Mouse (Mus musculus) MEL (cell line): Measurements from ENCODE around the gene Arhgap21. TPM values are rescaled to one million over a fixed set of nuclear protein-coding genes. Genes with fewer than 3 reads are reported as not detected.

Experiments used
- DNase-seq: peaks from one replicate; pipeline ENCODE4 v3.0.0; 2011; ENCODE audit warnings: low read depth, low spot score
- H3K27ac ChIP-seq: 2 replicates; pipeline ENCODE4 v1.5.1; 2012; ENCODE audit warnings: low read depth, mild to moderate bottlenecking, control low read depth, low read length, moderate library complexity; ENCODE audit not compliant: control insufficient read depth
- H3K27me3 ChIP-seq, 2 experiments: fragments of 150-350 bp in 1 of 2; sonication (generic) in 1 of 2; 2 replicates each; pipeline ENCODE4 v1.6.1; 2012; ENCODE audit warnings: low read length in 2 of 2, mild to moderate bottlenecking in 2 of 2, improper control_type of control experiment in 1 of 2, moderate library complexity in 1 of 2; ENCODE audit not compliant: insufficient read depth in 2 of 2, control insufficient read depth in 1 of 2
- H3K36me3 ChIP-seq, 2 experiments: 2 replicates each; pipeline ENCODE4 v1.6.1; 2012 to 2014; ENCODE audit warnings: low read length in 2 of 2, improper control_type of control experiment in 1 of 2, inconsistent platforms in 1 of 2, mild to moderate bottlenecking in 1 of 2; ENCODE audit not compliant: insufficient read depth in 2 of 2, control insufficient read depth in 1 of 2
- H3K4me1 ChIP-seq, 2 experiments: fragments of 150-350 bp in 1 of 2; sonication (generic) in 1 of 2; 2 replicates each; pipeline ENCODE4 v1.6.1; 2012; ENCODE audit warnings: low read length in 2 of 2, improper control_type of control experiment in 1 of 2, mild to moderate bottlenecking in 1 of 2; ENCODE audit not compliant: insufficient read depth in 2 of 2, control insufficient read depth in 1 of 2
- H3K4me3 ChIP-seq, 2 experiments: fragments of 150-350 bp in 1 of 2; sonication (generic) in 1 of 2; 2 replicates each; pipeline ENCODE4 v1.5.1; 2012; ENCODE audit warnings: low read depth in 2 of 2, low read length in 2 of 2, mild to moderate bottlenecking in 2 of 2, moderate library complexity in 2 of 2, control low read depth in 1 of 2, improper control_type of control experiment in 1 of 2; ENCODE audit not compliant: control insufficient read depth in 1 of 2, insufficient read depth in 1 of 2
- H3K79me2 ChIP-seq: 2 replicates; pipeline ENCODE4 v1.6.1; 2012; ENCODE audit warnings: mild to moderate bottlenecking, low read length, moderate library complexity; ENCODE audit not compliant: control insufficient read depth, poor library complexity, insufficient read depth
- H3K9ac ChIP-seq: 2 replicates; pipeline ENCODE4 v1.6.1; 2012; ENCODE audit warnings: low read depth, mild to moderate bottlenecking, control low read depth, low read length, moderate library complexity; ENCODE audit not compliant: control insufficient read depth, poor library complexity, severe bottlenecking
- H3K9me3 ChIP-seq: fragments of 150-350 bp; sonication (generic); replicated peaks from 2 replicates; pipeline ENCODE4 v1.6.1; 2012; ENCODE audit warnings: mild to moderate bottlenecking, low read length, improper control_type of control experiment, moderate library complexity; ENCODE audit not compliant: insufficient read depth
- BHLHE40 ChIP-seq: IDR thresholded peaks from 2 replicates; pipeline ENCODE4 v1.6.1; 2012; ENCODE audit warnings: low read depth, mild to moderate bottlenecking, inconsistent platforms, low read length, improper control_type of control experiment, borderline replicate concordance
- ETS1 ChIP-seq: IDR thresholded peaks from 2 replicates; pipeline ENCODE4 v1.6.1; 2012; ENCODE audit warnings: low read depth, mild to moderate bottlenecking, inconsistent platforms, low read length, improper control_type of control experiment, moderate library complexity
- GABPA ChIP-seq: IDR thresholded peaks from 2 replicates; pipeline ENCODE4 v1.6.1; 2012; ENCODE audit warnings: low read depth, mild to moderate bottlenecking, inconsistent platforms, low read length, improper control_type of control experiment, moderate library complexity
- GATA1 ChIP-seq: IDR thresholded peaks from 2 replicates; pipeline ENCODE4 v1.6.1; 2011; ENCODE audit warnings: low read depth, low read length, improper control_type of control experiment
- HCFC1 ChIP-seq: IDR thresholded peaks from 2 replicates; pipeline ENCODE4 v1.6.1; 2012; ENCODE audit warnings: low read depth, mild to moderate bottlenecking, inconsistent platforms, low read length, improper control_type of control experiment, moderate library complexity
- JUND ChIP-seq: IDR thresholded peaks from 2 replicates; pipeline ENCODE4 v1.6.1; 2011; ENCODE audit warnings: low read depth, mild to moderate bottlenecking, improper control_type of control experiment, low read length
- KAT2A ChIP-seq: conservative IDR thresholded peaks from 2 replicates; pipeline ENCODE4 v1.6.1; 2012; ENCODE audit warnings: low read depth, low read length, improper control_type of control experiment, inconsistent platforms
- MAFK ChIP-seq: IDR thresholded peaks from 2 replicates; pipeline ENCODE4 v1.6.1; 2011; ENCODE audit warnings: low read depth, mild to moderate bottlenecking, low read length, improper control_type of control experiment, borderline replicate concordance
- MAX ChIP-seq: IDR thresholded peaks from 2 replicates; pipeline ENCODE4 v1.6.1; 2011; ENCODE audit warnings: low read length, improper control_type of control experiment
- MXI1 ChIP-seq: IDR thresholded peaks from 2 replicates; pipeline ENCODE4 v1.6.1; 2011; ENCODE audit warnings: mild to moderate bottlenecking, low read depth, low read length, improper control_type of control experiment
- NRF1 ChIP-seq: IDR thresholded peaks from 2 replicates; pipeline ENCODE4 v1.6.1; 2014; ENCODE audit warnings: low read depth, mild to moderate bottlenecking, inconsistent platforms, low read length, improper control_type of control experiment, moderate library complexity; ENCODE audit not compliant: poor library complexity, insufficient read depth, severe bottlenecking
- POLR2AphosphoS2 ChIP-seq: IDR thresholded peaks from 2 replicates; pipeline ENCODE4 v1.6.1; 2011; ENCODE audit warnings: low read length, improper control_type of control experiment
- POLR2AphosphoS5 ChIP-seq: IDR thresholded peaks from 2 replicates; pipeline ENCODE4 v1.6.1; 2012; ENCODE audit warnings: low read depth, borderline replicate concordance, mild to moderate bottlenecking, inconsistent platforms, low read length, moderate library complexity, mixed read lengths
- RAD21 ChIP-seq: IDR thresholded peaks from 2 replicates; pipeline ENCODE4 v1.6.1; 2011; ENCODE audit warnings: mild to moderate bottlenecking, low read depth, low read length, improper control_type of control experiment
- RCOR1 ChIP-seq: IDR thresholded peaks from 2 replicates; pipeline ENCODE4 v1.6.1; 2012; ENCODE audit warnings: low read depth, mild to moderate bottlenecking, inconsistent platforms, low read length, improper control_type of control experiment
- SIN3A ChIP-seq: IDR thresholded peaks from 2 replicates; pipeline ENCODE4 v1.6.1; 2012; ENCODE audit warnings: low read length, improper control_type of control experiment, inconsistent platforms
- SMC3 ChIP-seq: IDR thresholded peaks from 2 replicates; pipeline ENCODE4 v1.6.1; 2011; ENCODE audit warnings: low read depth, low read length, improper control_type of control experiment
- TAL1 ChIP-seq: IDR thresholded peaks from 2 replicates; pipeline ENCODE4 v1.6.1; 2012; ENCODE audit warnings: mild to moderate bottlenecking, inconsistent platforms, low read length, moderate library complexity, mixed read lengths
- UBTF ChIP-seq: IDR thresholded peaks from 2 replicates; pipeline ENCODE4 v1.6.1; 2012; ENCODE audit warnings: low read depth, mild to moderate bottlenecking, inconsistent platforms, low read length, improper control_type of control experiment, moderate library complexity, borderline replicate concordance; ENCODE audit not compliant: insufficient read depth
- USF2 ChIP-seq, 2 experiments: IDR thresholded peaks; 2 replicates each; pipeline ENCODE4 v1.6.1; 2011 to 2012; ENCODE audit warnings: improper control_type of control experiment in 2 of 2, low read length in 2 of 2, borderline replicate concordance in 1 of 2, inconsistent platforms in 1 of 2, low read depth in 1 of 2, mild to moderate bottlenecking in 1 of 2; ENCODE audit not compliant: insufficient read depth in 1 of 2
- ZKSCAN1 ChIP-seq: IDR thresholded peaks from 2 replicates; pipeline ENCODE4 v1.6.1; 2012; ENCODE audit warnings: low read depth, mild to moderate bottlenecking, inconsistent platforms, low read length, improper control_type of control experiment, moderate library complexity
- ZMIZ1 ChIP-seq: IDR thresholded peaks from 2 replicates; pipeline ENCODE4 v1.6.1; 2012; ENCODE audit warnings: low read depth, mild to moderate bottlenecking, inconsistent platforms, low read length, improper control_type of control experiment, moderate library complexity
- polyA plus RNA-seq, 2 experiments: library from polyadenylated mRNA; stranded (reverse) in 1 of 2; unstranded in 1 of 2; fragments of >175 nt in 1 of 2; fragments of >200 nt in 1 of 2; gene quantifications; 2 replicates each; pipeline versions ENCODE4 v1.2.1 to v1.2.4; 2012; ENCODE audit warnings: low replicate concordance in 2 of 2, low read depth in 1 of 2; ENCODE audit not compliant: insufficient read length in 2 of 2, insufficient read depth in 1 of 2, missing spikeins in 1 of 2
- total RNA-seq: library from RNA; depleted of rRNA; stranded (reverse); fragments of 300-350 nt; gene quantifications from 2 replicates; pipeline ENCODE4 v1.2.3, GENCODE M21; 2012

The Arhgap21 gene
- total and polyA plus RNA-seq, 3 experiments: 12.4 to 104 (median 30.6) TPM

DNA sequence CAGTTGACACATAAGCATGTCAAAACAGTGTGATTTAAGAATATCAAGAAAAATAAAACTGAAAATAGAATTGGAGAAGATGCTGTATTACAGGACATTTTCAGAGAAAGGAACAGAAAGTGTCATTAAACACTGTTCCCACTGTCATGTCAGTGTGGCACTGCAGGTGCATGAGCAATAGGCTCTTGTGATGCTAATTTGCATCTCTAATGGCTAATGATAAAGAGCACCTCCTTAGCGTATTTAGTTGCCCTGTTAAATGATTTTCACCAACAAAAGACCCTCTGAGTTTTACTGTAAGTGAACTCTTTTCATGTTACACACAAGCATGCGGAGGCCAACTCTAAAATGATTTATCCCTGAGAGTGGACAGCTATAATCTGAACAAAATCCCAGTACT, 47.1 kb downstream of the Arhgap21 start:
- H3K4me3 ChIP-seq: no peak overlapping the region
- peaks cover 0 to 3% of the 10 kb centered on the region in 2 experiments; a peak in 2 of 4 replicates for H3K36me3 ChIP-seq
- H3K4me1 ChIP-seq: no peaks in the 10 kb centered on the region; a peak in 1 of 4 replicates
- no peak for DNase-seq
- H3K27me3 ChIP-seq: no peaks in the 10 kb centered on the region
- no peak overlapping the region for H3K9ac ChIP-seq
- H3K9me3 ChIP-seq: no peaks in the 10 kb centered on the region
- TF ChIP-seq MAX (no peak), BHLHE40 (no peak), SMC3 (no peak), MAFK (no peak), ETS1 (no peak), RCOR1 (no peak), ZKSCAN1 (no peak), SIN3A (no peak), KAT2A (no peak), POLR2AphosphoS2 (no peak), RAD21 (no peak), JUND (no peak)
- TF ChIP-seq, all 39 proteins: peak for 0
- peaks cover 11% of the 10 kb centered on the region; the same call in 1 of the 2 replicates for H3K79me2 ChIP-seq
- no peak overlapping the region for H3K27ac ChIP-seq

DNA sequence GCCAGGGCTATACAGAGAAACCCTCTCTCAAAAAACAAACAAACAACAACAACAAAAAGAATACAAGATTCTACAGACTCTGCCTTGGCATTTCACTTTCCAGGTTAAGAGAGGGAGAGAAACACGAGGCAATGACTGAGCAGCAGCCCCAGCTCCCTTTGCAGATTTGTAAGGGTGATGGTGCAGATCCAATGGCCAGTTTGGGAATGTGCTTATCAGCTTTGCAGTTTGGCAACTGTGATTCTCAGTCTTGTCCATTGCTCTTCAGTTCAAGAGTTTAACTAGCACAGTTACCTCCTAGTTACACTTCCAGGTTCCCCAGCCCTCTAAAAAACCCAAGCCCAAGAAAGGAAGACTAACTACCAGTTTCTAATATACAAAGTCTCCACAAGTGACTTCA, 47.7 kb downstream of the Arhgap21 start:
- no peak for DNase-seq
- TF ChIP-seq KAT2A: no peak
- no peak for TF ChIP-seq TAL1
- TF ChIP-seq ZMIZ1: no peak
- no peak for TF ChIP-seq NRF1
- no peak for TF ChIP-seq ETS1
- no peak for TF ChIP-seq POLR2AphosphoS5
- TF ChIP-seq POLR2AphosphoS2: no peak
- no peak for TF ChIP-seq USF2 (IDR thresholded peaks at IDR 0.05; ENCODE audit: borderline replicate concordance in 1 of 2, insufficient read depth in 1 of 2, low read depth in 1 of 2, low read length in 2 of 2)
- no peak for TF ChIP-seq HCFC1
- no peak for TF ChIP-seq SIN3A
- no peak for TF ChIP-seq UBTF
- TF ChIP-seq GABPA: no peak
- no peak for TF ChIP-seq MXI1
- no peak for TF ChIP-seq ZKSCAN1
- no peak for TF ChIP-seq GATA1
- peaks cover 0 to 3% of the 10 kb centered on the region in 2 experiments; a peak in 2 of 4 replicates for H3K36me3 ChIP-seq
- H3K4me3 ChIP-seq: no peak overlapping the region
- no peak overlapping the region for H3K27ac ChIP-seq
- no peaks in the 10 kb centered on the region for H3K27me3 ChIP-seq
- H3K79me2 ChIP-seq: peaks cover 9% of the 10 kb centered on the region; the same call in 1 of the 2 replicates
- no peak overlapping the region for H3K9ac ChIP-seq
- H3K9me3 ChIP-seq: no peaks in the 10 kb centered on the region
- H3K4me1 ChIP-seq: no peaks in the 10 kb centered on the region; a peak in 1 of 4 replicates
